Mouse (Mus musculus): ENCODE results near the gene Sema6b. TPM values are rescaled to one million over a fixed set of nuclear protein-coding genes. Genes with fewer than 3 reads are reported as not detected.
"Not testable (repeated sequence)": the region's sequence is repeated elsewhere in the genome, so short reads cannot be mapped to it uniquely, and the experiment has no call there.

Sema6b gene
- total RNA-seq, 2 experiments from 2014 or later, result 117 to 125 TPM

DNA sequence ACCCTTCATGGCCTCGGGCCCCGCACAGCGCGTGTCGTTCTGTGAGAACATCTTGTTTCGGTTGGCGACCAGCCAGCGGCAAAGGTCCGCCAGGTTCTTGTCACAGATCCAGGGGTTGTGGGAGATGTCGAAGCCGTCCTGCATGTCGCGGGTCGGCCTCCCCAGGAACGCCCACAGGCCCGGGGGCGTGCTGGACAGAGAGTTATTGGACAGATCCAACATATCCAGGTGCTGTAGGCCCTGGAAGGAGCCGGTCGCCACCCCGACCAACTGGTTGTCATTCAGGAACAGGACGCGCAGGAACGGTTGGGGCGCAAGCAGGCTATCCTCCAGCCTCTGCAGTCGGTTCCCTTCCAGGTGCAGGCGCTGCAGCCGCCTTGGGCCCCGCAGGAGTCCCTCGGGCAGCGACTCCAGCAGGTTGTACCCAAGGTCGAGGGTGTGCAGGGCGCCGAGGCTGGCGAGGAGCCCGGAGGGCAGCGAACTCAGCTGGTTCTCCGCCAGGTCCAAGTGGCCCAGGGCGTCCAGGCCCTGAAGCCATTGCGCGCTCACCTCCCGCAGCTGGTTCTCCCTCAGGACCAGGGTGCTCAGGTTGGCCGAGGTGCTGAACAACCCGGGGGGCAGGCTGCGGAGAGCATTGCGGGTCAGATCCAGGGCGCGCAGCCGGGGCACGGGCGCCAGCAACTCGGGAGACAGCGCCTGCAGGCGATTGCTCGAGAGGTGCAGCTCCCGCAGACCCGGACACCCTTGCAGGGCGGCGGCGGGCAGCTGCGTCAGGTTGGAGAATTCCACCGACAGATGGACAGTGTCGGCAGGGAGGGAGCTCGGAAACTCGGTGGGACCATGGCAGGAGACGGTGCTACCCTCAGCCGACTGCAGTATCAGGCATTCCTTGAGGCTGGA lies 19.9 kb downstream of the Sema6b start:
- DNase-seq (ENCODE audit: low spot score in 2 of 2), result peak in 1 of 2 experiments; percentile 43

DNA sequence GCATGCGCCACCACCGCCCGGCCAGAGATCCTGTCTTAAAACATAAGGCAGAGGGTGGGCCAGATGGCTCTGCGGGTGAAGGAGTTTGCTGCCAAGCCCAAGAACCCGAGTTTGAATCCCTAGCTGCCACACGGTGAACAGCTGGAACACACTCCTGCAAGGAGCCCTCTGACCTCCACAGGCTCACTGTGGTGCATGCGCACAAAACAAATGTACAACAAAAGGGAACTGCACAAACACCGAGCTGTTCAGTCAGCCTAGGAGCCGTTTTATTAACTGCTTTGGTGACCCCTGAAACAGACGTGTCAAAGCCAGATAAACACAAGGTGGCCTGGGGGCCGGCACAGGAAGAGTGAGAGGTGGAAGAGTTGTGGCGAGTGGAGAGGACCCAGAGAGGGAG lies 20.7 kb downstream of the Sema6b start:
- DNase-seq (ENCODE audit: low spot score in 2 of 2), result no peak

DNA sequence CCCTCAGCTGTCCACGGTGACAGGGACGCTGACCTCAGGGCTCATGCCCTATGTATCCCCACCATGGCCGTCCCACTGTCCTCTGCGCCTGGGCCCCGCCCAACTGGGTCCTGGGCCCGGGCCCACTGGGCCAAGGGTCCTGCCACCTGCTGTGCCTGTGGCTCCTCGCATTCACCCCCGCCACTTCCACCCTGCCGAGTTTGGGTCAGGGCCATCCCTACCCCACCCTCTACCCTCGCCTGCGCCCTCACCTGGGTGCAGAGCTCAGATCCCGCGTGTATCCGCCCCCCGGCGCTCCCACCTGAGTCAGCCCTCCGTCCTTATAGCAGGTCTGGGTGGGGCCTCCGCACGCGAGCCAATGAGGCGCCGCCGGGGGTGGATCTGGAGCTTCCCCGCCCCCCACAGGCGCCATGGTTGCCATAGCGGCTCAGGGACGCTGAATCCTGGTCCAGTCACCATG lies 22.9 kb downstream of the Sema6b start, which contains the start of gene Plin5:
Plin5 (minus strand) TSS at position 346 of the 460 bp plus-strand sequence.
- peak; percentile 49 to 68 for DNase-seq (ENCODE audit: low spot score in 2 of 2)

DNA sequence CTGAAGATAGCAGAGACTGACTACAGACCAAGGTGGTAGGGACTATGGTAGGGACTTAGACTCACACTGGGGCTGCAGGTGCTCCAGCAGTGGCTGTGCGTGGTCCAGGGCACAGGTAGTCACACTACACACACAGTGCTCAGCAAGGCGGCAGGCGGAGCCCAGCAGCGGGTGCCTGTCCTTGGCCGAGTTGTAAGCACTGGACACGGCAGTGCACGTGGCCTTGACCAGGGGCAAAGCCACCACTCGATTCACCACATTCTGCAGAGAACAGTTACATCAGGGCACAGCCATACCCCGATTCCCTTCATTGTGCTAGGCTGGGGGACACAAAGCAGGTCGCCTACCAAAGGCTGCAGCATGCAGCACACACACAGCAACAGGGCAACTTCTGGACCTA lies 23.9 kb downstream of the Sema6b start:
- DNase-seq (ENCODE audit: low spot score in 2 of 2), result no peak

DNA sequence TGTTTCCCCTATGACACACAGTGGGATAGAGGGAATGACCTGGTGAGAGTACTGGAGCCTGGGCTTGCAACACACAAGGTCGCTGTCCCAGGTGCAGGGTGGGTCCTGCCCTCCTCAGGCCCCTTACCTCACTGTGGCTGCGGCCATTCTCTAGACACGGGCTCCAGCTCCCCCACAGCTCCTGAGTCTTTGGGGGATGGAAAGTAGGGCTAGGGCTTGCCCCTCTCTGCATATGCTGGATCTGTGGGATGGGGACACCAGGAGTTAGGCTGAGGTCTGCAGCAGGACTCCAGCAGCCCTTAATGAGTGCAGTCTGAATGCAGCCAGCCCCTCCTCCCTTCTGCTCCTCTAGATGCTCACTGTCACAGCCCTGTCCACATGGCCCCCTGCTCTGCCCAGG lies 27.4 kb downstream of the Sema6b start:
- DNase-seq (ENCODE audit: low spot score in 2 of 2), result no peak

DNA sequence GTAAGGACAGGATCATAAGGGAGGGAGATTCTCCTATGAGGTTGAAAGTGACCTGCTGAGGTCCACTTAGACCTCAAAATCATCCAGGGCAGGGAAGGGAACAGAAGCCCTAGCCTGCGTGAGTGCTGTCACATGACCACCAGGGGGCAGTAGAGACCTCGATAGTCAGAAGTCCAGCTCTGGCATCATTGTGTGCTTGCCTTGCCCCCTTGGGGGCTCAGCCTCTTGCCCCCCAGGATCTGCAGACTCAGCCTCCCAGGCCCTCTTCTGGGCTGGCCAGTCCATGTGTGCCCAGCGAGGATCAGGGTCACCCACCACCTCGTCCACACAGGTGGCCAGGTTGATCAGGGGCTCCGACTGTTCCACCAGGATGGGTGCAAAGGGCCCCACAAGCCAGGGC lies 28.3 kb downstream of the Sema6b start:
- DNase-seq (ENCODE audit: low spot score in 2 of 2), result peak; percentile 65 to 77

DNA sequence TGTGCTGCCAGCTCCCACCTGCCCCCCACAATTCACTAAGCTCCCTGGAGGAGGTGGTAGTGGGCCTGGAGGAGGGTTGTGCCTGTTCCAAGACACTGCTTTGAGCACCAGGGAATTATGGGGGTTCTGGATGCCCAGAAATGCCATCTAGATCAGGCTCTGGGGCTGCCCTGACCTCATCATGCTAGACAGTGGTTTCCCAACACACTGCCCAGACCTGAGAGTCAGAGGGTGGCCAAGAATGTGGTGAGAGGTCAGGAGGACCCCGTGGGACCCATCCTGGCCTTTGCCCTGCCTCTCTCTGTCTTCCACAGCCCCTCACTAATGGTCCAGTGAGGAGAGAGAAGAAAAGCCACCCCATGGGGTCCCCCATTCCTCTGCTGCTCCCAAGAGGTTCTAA lies 29.1 kb downstream of the Sema6b start:
- peak in 1 of 2 experiments; percentile 13 for DNase-seq (ENCODE audit: low spot score in 2 of 2)

DNA sequence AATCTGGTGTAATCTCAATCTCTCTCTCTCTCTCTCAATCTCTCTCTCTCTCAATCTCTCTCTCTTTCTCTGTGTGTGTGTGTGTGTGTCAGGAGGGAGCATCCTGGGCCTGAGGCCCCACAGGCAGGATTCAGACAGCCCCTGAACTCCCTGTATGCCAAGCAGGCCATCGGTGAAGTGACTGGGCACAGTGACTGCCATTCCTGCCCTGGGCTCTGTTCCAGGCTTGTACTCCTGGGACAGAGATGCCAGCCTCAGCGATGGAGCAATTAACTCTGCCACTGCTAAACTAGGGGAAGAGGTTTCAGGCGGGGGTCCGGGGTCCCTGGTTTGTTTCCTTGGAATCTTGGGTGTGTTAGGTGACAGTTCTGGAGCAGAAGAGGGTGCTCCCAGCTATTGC lies 29.6 kb downstream of the Sema6b start:
- DNase-seq (ENCODE audit: low spot score in 2 of 2), result peak in 1 of 2 experiments; percentile 47

DNA sequence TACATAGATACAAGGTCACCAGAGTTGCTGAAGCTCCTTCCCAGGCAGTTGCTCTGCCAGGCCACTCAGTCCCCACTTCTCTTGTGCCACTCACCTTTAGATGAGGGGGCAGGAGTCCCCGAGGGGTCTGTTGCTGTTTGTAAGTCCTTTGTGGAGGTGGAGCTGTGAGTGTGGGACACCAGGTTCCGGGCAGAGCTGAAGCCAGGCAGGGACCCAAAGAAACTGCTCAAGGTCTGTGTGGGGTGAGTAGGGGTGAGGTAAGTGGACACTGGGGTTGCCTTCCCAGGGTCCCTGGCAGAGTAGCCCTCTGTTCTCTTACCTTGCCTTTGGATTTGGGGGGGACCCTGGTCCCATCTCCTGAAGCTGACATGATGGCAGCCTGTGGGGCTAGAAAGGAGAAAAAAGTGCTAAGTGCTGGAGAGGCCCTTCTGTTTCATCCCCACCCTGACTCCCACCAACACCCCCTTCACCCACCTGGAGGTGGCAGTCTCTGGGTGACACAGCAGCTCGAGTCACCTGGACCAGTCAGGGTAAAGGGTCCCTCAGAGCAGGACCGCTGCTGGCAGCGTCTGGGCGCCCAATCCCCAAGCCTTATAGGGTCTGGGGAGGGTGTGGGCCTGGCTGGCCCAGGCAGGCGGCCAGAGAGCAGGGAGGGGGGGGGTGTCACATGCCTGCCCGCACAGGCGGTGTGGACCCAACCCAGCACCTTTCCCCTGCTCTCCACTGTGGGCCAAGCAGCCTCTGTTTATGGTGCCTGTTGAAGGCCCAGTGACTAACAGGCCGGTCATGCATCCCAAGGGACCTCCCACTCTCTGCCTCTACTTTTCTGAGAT lies 30.7 kb downstream of the Sema6b start, which contains the start of gene Plin4:
Plin4 (minus strand) TSS at position 585 of the 833 bp plus-strand sequence.
- DNase-seq (ENCODE audit: low spot score in 2 of 2), result no peak

DNA sequence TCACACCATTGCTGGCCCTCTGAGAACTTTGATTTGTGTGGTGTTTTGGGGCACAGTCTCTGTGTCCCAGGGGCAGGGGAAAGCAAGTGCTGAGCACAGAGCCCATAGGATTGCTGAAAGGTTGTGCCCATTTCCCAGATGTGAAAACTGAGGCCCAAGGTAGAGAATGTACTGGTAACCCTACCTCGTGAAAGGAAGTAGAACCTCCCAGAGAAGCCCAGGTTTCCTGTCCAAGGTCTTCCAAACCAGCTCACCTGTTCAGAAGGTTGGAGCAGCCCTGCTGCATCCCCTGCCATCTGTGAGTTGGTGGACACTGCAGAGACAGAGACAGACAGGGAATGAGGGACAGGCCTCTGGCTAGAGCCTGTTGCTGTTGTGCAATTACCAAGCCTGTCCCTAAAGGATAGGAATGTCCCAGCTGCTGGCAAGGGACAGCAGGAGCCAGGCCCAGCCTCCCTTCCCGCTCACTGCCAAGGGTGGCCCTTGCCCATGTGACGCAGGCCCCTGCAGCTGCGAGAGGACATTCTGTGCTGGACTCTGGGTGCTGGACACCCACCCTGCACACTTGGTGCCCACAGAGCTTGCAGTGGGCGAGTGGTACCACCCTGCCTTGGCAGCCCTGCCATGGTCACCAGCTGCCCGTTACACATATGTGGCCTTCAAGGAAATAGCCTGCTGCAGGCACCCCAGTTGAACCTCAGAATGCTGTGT lies 31.7 kb downstream of the Sema6b start:
- peak; percentile 50 to 57 for DNase-seq (ENCODE audit: low spot score in 2 of 2)

DNA sequence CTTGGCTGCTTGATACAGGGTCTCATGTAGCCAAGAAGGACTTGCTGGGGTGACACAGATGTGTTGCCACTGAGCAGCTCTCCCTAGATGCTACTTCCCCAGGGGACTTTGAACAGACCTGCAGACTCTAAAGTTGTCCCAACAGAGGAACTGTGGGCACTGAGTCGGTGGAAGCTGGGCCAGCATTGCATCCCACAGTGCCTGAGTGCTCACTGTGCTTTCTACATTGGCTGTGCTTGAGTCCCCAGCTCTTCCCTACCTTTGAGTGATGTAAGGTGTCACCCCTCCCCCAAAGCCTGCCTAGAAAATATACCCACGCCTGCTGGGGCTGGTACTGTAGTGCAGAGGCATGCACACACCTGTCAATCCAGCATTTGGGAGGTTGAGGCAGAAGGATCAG lies 32.4 kb downstream of the Sema6b start:
- DNase-seq (ENCODE audit: low spot score in 2 of 2), result no peak

DNA sequence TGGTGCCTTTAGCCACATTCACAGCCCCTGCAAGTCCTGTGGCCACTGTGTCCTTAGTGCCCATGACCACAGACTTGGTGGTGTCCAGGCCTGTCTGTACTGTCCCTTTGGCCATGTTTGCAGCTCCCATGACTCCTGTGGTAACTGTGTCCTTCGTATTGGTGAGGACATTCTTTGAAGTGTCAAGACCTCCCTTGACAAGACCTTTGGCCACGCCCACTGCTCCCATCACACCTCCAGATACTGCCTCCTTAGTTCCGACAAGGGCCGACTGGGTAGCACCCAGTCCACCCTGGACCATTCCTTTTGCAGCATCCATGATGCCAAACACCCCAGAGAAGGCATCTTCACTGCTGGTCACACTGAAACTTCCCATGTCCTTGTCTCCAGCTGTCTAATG lies 33.2 kb downstream of the Sema6b start:
- DNase-seq (ENCODE audit: low spot score in 2 of 2), result no peak

DNA sequence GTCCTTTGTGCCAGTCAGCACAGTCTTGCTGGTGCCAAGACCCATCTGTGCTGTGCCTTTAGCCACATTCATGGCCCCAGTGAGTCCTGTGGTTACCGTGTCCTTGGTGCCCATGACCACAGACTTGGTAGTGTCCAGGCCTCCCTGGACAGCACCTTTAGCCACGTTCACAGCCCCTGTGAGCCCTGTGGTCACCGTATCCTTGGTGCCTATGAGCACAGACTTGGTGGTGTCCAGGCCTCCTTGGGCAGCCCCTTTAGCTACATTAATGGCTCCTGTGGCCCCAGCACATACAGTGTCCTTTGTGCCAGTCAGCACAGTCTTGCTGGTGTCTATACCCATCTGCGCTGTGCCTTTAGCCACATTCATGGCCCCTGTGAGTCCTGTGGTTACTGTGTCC lies 33.7 kb downstream of the Sema6b start:
- DNase-seq (ENCODE audit: low spot score in 2 of 2), result not testable (repeated sequence)

DNA sequence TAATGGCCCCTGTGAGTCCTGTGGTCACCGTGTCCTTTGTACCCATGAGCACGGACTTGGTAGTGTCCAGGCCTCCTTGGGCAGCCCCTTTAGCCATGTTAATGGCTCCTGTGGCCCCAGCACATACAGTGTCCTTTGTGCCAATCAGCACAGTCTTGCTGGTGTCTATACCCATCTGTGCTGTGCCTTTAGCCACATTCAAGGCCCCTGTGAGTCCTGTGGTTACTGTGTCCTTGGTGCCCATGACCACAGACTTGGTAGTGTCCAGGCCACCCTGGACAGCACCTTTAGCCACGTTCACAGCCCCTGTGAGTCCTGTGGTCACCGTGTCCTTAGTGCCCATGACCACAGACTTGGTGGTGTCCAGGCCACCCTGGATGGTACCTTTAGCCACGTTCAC lies 35.3 kb downstream of the Sema6b start:
- DNase-seq (ENCODE audit: low spot score in 2 of 2), result not testable (repeated sequence)

DNA sequence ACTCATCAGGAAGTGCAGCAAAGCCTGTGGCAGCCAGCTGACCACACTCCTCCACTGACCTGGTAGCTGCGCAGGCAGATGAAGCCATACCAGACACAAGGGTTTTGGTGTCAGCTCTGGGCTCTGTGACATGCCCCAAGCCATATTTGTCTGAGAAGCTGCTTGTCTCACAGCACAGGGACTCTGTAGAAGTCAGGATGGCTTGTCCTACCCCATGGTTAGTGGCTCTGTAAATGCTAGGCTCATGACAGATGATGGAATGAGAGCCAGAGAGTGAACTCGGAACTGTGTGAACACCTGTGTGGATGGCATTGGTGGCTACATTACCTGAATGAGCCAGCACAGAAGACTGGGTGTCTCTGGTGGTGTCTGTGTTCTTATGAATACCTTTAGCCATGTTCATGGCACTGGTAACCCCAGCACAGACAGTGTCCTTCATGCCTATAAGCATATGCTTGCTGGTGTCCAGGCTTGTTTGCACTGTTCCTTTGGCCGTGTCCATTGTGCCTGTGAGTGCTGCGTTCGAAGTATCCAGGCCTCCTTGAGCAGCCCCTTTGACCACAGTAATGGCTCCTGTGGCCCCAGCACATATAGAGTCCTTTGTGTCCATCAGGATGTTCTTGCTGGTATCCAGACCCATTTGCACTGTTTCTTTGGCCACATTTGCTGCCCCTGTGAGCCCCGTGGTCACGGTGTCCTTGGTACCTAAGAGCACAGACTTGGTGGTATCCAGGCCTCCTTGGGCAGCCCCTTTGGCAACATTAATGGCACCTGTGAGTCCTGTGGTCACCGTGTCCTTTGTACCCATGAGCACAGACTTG lies 36.5 kb downstream of the Sema6b start:
- no peak for DNase-seq (ENCODE audit: low spot score in 2 of 2)

DNA sequence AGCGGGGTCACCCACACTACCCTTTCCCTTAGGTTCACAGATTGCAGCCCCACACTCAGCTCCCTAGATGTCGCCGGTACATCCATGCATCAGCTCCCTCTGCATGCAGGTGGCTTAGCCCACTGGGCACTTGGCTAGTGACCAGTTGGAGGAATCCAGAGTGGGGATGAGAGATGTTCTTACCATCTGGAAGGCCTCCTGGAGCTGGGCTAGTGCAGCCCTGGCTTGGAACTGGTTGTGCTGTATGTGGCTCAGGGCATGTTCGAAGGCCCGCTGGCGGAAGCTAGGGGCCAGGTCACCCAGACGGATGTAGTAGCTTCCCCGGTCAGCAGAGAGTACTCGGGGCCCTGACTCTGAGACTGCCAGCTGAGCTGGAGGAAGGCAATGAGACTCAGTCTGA lies 37.2 kb downstream of the Sema6b start:
- DNase-seq (ENCODE audit: low spot score in 2 of 2), result no peak

DNA sequence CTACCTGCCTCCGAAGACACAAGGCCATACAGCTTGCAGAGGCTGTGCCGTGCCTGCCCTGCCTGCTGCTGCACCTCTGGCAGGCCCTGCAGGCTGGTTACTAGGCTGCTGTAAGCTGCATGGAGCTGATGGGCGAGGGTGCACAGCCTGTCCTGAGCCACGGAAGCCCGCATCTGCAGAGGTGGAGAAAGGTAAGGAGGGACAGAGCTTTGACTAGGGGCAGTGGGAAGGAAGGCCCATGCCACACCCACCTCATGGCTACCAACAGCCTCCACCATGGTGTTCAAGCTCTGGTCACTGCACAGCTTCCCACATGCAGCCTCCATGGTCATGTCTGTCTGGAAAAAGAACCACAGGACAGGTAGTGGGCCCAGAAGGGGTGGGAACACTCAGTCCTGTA lies 38.0 kb downstream of the Sema6b start:
- no peak for DNase-seq (ENCODE audit: low spot score in 2 of 2)

DNA sequence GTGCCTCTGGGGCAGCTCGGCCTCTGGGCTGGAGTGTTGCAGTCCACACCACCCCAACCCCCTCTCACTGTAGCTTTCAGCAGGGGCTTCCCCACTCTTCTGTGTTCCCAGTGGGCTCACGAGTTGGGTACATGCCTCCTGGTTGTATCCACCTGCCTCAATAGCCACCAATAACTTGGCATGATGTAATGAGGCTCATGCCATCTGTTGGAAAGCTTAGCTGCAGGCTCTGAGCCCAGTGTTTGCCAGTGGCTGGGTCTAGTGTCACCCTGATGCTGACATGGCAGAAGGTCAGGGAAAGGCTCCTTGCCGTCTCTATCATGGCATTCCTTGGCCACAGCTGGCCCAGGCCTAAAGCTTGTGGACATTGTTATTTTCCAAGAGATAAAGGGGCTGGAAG lies 39.3 kb downstream of the Sema6b start:
- DNase-seq (ENCODE audit: low spot score in 2 of 2), result no peak

DNA sequence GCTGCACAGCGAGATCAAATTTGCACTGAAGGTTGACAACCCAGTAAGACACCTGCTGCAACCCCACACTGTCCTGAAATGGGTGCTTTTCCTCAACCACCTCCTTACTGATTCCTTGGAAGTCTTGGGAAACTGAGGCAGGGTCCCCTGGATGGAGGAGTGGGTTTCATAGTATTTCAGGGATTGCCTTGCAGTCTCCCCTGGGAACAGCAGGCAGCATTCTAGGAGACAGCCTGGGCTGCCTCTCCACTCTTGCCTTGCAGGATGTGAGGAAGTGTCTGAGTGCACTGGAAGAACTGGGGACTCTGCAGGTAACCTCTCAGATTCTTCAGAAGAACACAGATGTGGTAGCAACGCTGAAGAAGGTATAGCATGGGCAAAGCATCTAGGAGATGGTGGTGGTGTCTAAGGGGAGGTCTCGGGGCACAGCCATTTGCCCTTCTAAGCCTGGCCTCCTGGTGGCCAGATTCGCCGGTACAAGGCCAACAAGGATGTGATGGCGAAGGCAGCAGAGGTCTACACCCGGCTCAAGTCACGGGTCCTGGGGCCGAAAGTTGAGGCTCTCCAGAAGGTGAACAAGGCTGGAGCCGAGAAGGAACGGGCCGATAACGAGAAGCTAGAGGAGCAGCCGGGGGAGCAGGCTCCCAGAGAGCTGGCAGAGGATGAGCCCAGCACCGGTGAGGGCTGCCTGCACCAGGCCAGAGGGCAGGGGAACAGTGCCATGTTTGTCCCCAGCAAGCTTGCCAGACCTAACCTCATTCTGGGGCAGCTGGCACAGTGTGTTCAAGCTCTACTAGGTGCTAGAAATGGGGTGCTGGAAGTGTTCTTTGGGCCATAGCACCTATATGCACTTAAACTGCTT lies 41.2 kb downstream of the Sema6b start:
- no peak for DNase-seq (ENCODE audit: low spot score in 2 of 2)

Data from layer of hippocampus, postnatal 10 days (tissue).